Mouse (Mus musculus) kidney, adult 2 months (tissue): Measurements from ENCODE around the gene Plcxd1. TPM values are rescaled to one million over a fixed set of nuclear protein-coding genes. Genes with fewer than 3 reads are reported as not detected.

Experiments used
- DNase-seq: peaks from one replicate; pipeline ENCODE4 v3.0.0; 2021
- H3K27ac ChIP-seq: fragments of 200-500 bp; 2 replicates; pipeline ENCODE4 v1.5.1; 2012; ENCODE audit warnings: low read depth, low read length, control low read depth, inconsistent platforms; ENCODE audit not compliant: insufficient read depth
- H3K27me3 ChIP-seq: fragments of 200-500 bp; replicated peaks from 2 replicates; pipeline ENCODE4 v1.6.1; 2012; ENCODE audit warnings: mild to moderate bottlenecking, moderate library complexity, low read length, inconsistent platforms; ENCODE audit not compliant: control insufficient read depth, insufficient read depth
- H3K36me3 ChIP-seq: fragments of 200-500 bp; 2 replicates; pipeline ENCODE4 v1.6.1; 2012; ENCODE audit warnings: mild to moderate bottlenecking, moderate library complexity, low read length, inconsistent platforms; ENCODE audit not compliant: control insufficient read depth, insufficient read depth
- H3K4me1 ChIP-seq: fragments of 200-500 bp; 2 replicates; pipeline ENCODE4 v1.6.1; 2011; ENCODE audit warnings: low read length; ENCODE audit not compliant: control insufficient read depth, insufficient read depth
- H3K4me3 ChIP-seq: fragments of 200-500 bp; 2 replicates; pipeline ENCODE4 v1.5.1; 2011; ENCODE audit warnings: mild to moderate bottlenecking, low read depth, low read length, control low read depth; ENCODE audit not compliant: insufficient read depth
- CTCF ChIP-seq: fragments of 200-500 bp; conservative IDR thresholded peaks from 2 replicates; pipeline ENCODE4 v1.5.1; 2011; ENCODE audit warnings: low read depth, mild to moderate bottlenecking, control low read depth, low read length, moderate library complexity, mixed read lengths; ENCODE audit not compliant: insufficient read depth, insufficient read length
- POLR2A ChIP-seq: fragments of 200-500 bp; IDR thresholded peaks from one replicate; pipeline ENCODE4 v1.6.1; 2011; ENCODE audit warnings: low read depth, low read length, control low read depth
- WGBS: fragments of 180-500 bp; shearing (Covaris S2); methylation state at CpG from one replicate; pipeline ENCODE4 v1.1.7; 2018; 5-methylcytosine and 5-hydroxymethylcytosine counted together
- polyA plus RNA-seq: library from polyadenylated mRNA; depleted of rRNA; stranded (reverse); fragments of >200 nt; gene quantifications from 2 replicates; pipeline ENCODE4 v1.2.3, GENCODE M21; 2012

Gene Plcxd1
- polyA plus RNA-seq, 1 experiment, result 1.8 TPM

DNA sequence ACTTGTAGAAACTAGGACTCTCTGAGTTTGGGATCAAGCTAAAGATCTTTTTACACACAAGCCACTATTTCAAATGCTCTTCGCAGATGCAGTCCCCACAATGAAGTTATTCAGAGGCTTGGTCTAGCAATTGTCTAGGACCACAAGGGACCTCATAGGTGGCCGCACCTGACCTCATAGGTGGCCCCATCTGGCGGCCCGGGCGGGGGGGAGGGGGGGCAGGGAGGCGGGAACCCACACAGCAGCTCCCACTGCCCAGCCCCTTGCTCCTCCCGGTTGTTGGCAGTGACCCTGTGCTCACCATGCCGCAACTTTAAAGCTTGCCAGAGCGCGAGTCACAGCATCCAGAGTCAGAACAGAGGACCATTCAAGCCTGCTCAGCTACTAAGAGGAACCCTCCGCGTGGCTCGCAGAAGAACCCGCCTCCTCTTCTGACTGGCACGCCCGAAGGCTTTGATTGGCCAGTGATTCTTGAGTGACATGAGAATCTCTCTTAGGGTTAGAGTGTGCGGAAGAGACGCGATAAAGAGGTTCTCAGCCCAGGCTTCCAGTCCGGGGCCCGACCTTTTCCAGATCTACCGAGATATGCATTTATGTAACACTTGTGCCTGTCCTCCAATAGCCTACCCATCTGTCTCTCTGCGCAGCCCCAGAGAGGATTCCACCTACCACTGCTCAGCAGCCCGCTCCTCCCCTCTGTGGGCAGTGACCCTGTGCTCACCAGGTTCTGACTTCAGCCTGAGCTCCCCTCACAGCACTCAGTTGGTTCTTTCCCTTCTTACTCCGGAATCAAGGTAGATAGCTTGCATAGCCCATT lies 5.5 kb upstream of the Plcxd1 start, which contains the start of gene Gm35315:
Gene Gm35315 (minus strand): TSS at position 391 of the 817 bp plus-strand sequence.
- H3K4me3 ChIP-seq, result peak within 1 kb of the TSS; percentile 63
- H3K4me1 ChIP-seq, result no peaks in the 10 kb centered on the region
- H3K36me3 ChIP-seq, result no peaks in the 10 kb centered on the region
- TF ChIP-seq CTCF (no peak), POLR2A (no peak)
- 2% methylated on average over 25 of the region's 25 CpGs for WGBS
- DNase-seq, result peak; percentile 94
- peak within 1 kb of the TSS; percentile 30 for H3K27ac ChIP-seq
- no peaks in the 10 kb centered on the region for H3K27me3 ChIP-seq

- Histone ChIP-seq H3K27me3 (no peaks in the 10 kb centered on the region), H3K4me3 (peak overlapping the region; percentile 63), H3K4me1 (no peaks in the 10 kb centered on the region), H3K36me3 (no peaks in the 10 kb centered on the region), H3K27ac (peak overlapping the region; percentile 30)
- WGBS, result 4% methylated on average over 4 of the region's 4 CpGs
- DNase-seq, result no peak
- TF ChIP-seq CTCF, result no peak
- TF ChIP-seq POLR2A, result no peak
Measured at GRCm38 (mm10) chr5:110094847-110095213, 4.9 kb upstream of the Plcxd1 start.

GRCm38 (mm10) chr5:110098991-110099477 lies 735 bp upstream of the Plcxd1 start:
- no peak for DNase-seq
- TF ChIP-seq CTCF, result no peak
- no peak for TF ChIP-seq POLR2A
- 63% methylated on average over 1 of the region's 1 CpGs for WGBS

DNA sequence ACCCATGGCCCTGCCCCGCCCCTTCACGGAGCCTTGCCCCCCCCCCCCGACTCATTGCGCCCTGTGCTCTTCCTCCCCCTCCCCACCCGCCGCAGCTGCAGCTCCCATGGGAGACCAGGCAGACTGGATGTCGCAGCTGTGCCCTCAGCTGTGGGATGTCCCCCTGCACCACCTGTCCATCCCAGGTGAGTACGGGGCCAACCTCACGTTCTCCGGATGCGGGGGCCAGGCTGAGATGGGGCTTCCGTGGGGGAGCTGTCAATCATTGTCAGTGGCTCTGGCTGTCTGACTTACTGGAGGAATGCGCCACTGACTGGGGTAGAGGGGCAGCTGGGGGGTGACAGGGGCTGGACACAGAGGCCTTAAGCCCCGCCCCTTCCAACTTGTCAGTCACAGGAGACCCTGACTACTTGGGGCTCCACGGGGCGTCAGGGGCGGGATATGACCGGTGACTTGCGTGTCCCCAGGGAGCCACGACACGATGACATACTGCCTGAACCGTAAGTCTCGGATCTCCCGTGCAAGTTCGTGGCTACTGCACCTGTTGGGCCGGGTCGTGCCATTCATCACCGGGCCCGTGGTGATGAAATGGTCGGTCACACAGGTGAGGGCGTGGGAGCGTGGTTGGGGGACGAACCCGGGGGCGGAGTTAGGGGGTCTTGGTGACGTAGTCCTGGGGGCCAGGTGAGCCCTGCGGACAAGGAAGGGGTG lies 1.3 kb downstream of the Plcxd1 start:
- no peak for DNase-seq
- Histone ChIP-seq H3K27ac (no peak overlapping the region), H3K27me3 (no peaks in the 10 kb centered on the region), H3K4me1 (peaks cover 5% of the 10 kb centered on the region; the same call in 1 of the 2 replicates), H3K4me3 (peak overlapping the region; percentile 47), H3K36me3 (no peaks in the 10 kb centered on the region; the same call in 1 of the 2 replicates)
- no peak for TF ChIP-seq POLR2A
- TF ChIP-seq CTCF, result no peak
- WGBS, result 1% methylated on average over 36 of the region's 37 CpGs

More at GRCm38 (mm10) chr5:110098991-110099477, 735 bp upstream of the Plcxd1 start:
- Histone ChIP-seq H3K27ac (no peak overlapping the region), H3K4me3 (no peak overlapping the region), H3K36me3 (no peaks in the 10 kb centered on the region), H3K4me1 (peaks cover 5% of the 10 kb centered on the region; the same call in 1 of the 2 replicates), H3K27me3 (no peaks in the 10 kb centered on the region)

GRCm38 (mm10) chr5:110101716-110102347 lies 2.1 kb downstream of the Plcxd1 start:
- Histone ChIP-seq H3K4me1 (peaks cover 5% of the 10 kb centered on the region; the same call in 1 of the 2 replicates), H3K36me3 (no peaks in the 10 kb centered on the region; the same call in 1 of the 2 replicates), H3K27me3 (no peaks in the 10 kb centered on the region), H3K4me3 (peak overlapping the region; percentile 47), H3K27ac (no peak overlapping the region)
- TF ChIP-seq POLR2A, result no peak
- no peak for TF ChIP-seq CTCF
- WGBS, result 15% methylated on average over 34 of the region's 34 CpGs
- peak; percentile 68 for DNase-seq

GRCm38 (mm10) chr5:110102429-110102828 lies 2.7 kb downstream of the Plcxd1 start:
- H3K27ac ChIP-seq, result no peak overlapping the region
- H3K4me1 ChIP-seq, result peaks cover 5% of the 10 kb centered on the region; the same call in 1 of the 2 replicates
- no peak for DNase-seq
- TF ChIP-seq POLR2A (no peak), CTCF (no peak)
- H3K4me3 ChIP-seq, result no peak overlapping the region
- no peaks in the 10 kb centered on the region for H3K27me3 ChIP-seq
- H3K36me3 ChIP-seq, result no peaks in the 10 kb centered on the region; the same call in 1 of the 2 replicates
- 89% methylated on average over 13 of the region's 13 CpGs for WGBS
